Mouse (Mus musculus): ENCODE results near the gene Qdpr. TPM values are rescaled to one million over a fixed set of nuclear protein-coding genes. Genes with fewer than 3 reads are reported as not detected.

Qdpr gene
- polyA plus RNA-seq, 1 experiment from 2014 or later: 91.3 TPM

DNA sequence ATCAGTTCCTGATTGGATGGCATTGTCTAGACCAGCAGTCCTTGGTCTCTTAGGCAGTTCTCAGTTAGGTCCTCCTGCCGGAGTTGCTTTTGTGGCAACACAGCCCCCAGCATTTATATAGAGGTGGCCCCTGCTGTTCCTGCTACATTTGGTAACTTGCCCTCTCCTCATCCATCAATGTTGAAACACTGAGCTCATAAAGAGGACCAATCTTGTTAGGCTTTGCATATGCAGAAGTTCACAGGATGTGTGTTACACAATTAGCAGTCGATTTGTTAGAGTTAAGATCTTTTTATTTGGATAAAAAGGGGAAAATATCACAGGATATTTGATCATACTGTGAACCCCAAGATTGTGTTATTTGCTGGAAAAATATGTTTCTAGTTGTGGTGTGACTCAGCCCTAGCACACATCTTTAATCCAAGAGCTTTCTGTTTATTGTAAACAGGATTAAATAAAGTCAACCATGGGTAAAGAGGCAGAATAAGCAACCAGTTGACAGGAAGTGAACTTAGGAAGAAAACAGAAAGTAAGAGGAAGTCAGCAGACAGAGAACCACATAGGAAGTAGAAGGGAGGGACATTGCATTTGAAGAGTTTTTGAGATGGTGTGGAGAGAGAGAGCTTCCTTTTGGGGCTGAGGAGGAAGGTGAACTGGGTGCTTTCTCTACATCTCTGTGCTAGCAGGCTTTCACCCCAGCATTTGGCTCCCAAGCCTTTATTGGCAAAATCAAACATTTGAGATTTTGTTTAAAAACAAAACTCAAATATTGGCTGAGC, 65.8 kb downstream of the Qdpr start:
- Histone ChIP-seq H3K27ac (ENCODE audit: low read depth, low read length) (no peak overlapping the region), H3K9me3 (replicated peaks; ENCODE audit: control insufficient read depth, low read length) (no peaks in the 10 kb centered on the region), H3K27me3 (replicated peaks; ENCODE audit: control insufficient read depth, insufficient read depth, low read length) (no peaks in the 10 kb centered on the region), H3K4me3 (ENCODE audit: low read depth, low read length) (no peak overlapping the region), H3K4me2 (ENCODE audit: low read length) (no peak overlapping the region), H3K36me3 (ENCODE audit: control insufficient read depth, insufficient read depth, low read length) (no peaks in the 10 kb centered on the region), H3K9ac (ENCODE audit: low read length) (no peak overlapping the region), H3K4me1 (ENCODE audit: control insufficient read depth, insufficient read depth, low read length) (no peaks in the 10 kb centered on the region)
- ATAC-seq (no peak), DNase-seq (ENCODE audit: low spot score) (no peak)
- 80% methylated on average over 2 of the region's 2 CpGs for WGBS

Other genes starting within 250 kb of the Qdpr start
- gene Clrn2, start 3.5 kb upstream of the Qdpr start, polyA plus RNA-seq (2014; fragmentation: Nextera tagmentation; extraction: Ambion mirVana): not detected in 2 replicates
- 43.6 and 44.6 TPM in 2 replicates for gene Lap3, start 43.1 kb upstream of the Qdpr start, polyA plus RNA-seq (2014; fragmentation: Nextera tagmentation; extraction: Ambion mirVana)
- 342 and 363 TPM in 2 replicates for gene Med28, start 70.0 kb upstream of the Qdpr start, polyA plus RNA-seq (2014; fragmentation: Nextera tagmentation; extraction: Ambion mirVana)
- gene Fam184b, start 189.4 kb upstream of the Qdpr start, polyA plus RNA-seq (2014; fragmentation: Nextera tagmentation; extraction: Ambion mirVana): 2.9 and 4.2 TPM in 2 replicates
- gene Ncapg, start 219.7 kb upstream of the Qdpr start, polyA plus RNA-seq (2014; fragmentation: Nextera tagmentation; extraction: Ambion mirVana): 31.0 and 32.1 TPM in 2 replicates

All from forebrain, embryonic 14.5 days (tissue).